Mouse (Mus musculus) erythroblast, adult 5-6 weeks (primary cell): ENCODE measurements around the gene Lrrd1. TPM values are rescaled to one million over a fixed set of nuclear protein-coding genes. Genes with fewer than 3 reads are reported as not detected.
"Not testable (repeated sequence)": the region's sequence is repeated elsewhere in the genome, so short reads cannot be mapped to it uniquely, and the experiment has no call there.

Experiments
- ATAC-seq: replicated peaks from 2 replicates; pipeline ENCODE4 v1.8.0; 2016; ENCODE audit warnings: moderate number of reproducible peaks, mild to moderate bottlenecking, moderate TSS enrichment, inconsistent platforms; ENCODE audit not compliant: poor library complexity, low FRiP score, severe bottlenecking
- total RNA-seq, 2 experiments: library from RNA; stranded (forward) in 1 of 2; stranded (reverse) in 1 of 2; fragments of 150-400 nt in 1 of 2; fragments of 200-764, 138-1000 nt in 1 of 2; gene quantifications; 2 replicates each; pipeline versions ENCODE4 v1.2.3 to v1.2.4; 2015 to 2017; ENCODE audit warnings: low replicate concordance in 2 of 2

Lrrd1 gene
- total RNA-seq (2015; ENCODE audit: low replicate concordance) (not detected in 2 replicates), total RNA-seq (2017; ENCODE audit: low replicate concordance) (not detected in 2 replicates)

DNA sequence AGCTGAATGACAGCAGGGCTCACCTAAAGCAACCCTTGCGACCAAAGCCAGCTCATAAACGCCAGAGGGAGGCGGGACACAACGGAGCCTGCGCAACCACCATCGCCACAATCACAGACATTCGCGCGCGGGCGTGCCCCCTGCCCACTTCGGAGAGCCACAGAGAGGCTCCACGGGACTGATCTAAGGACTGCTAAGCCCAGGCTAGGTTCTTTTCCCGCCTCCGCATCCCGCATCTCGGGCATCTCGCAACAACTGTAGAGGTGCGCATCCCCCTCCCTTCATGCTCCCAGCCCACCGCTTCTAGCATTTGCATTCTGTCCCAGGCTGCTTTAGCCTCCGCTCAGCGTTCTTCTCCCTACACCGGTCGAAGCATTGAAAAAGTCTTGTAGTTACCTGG lies at the start of gene Lrrd1:
Gene Lrrd1, plus strand, starts transcription at position 148 of the 400 bp plus-strand sequence.
- no peak for ATAC-seq

GRCm38 (mm10) chr5:3797101-3797500 lies 47.9 kb upstream of the Lrrd1 start:
- ATAC-seq, result not testable (repeated sequence)

DNA sequence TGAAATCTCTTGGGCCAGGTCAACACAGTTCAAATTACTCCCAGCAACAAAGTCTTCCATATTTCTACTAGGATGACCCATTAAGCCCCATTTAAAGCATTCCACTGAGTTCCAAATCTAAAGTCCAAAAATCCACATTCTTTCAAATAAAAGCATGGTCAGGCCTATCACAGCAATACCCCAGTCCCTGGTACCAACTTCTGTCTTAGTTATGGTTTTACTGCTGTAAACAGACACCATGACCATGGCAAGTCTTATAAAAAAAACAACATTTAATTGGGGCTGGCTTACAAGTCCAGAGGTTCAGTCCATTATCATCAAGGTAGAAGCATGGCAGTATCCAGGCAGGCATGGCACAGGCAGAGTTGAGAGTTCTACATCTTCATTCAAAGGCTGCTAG lies 46.3 kb upstream of the Lrrd1 start:
- not testable (repeated sequence) for ATAC-seq

GRCm38 (mm10) chr5:3800041-3800440 lies 44.9 kb upstream of the Lrrd1 start:
- ATAC-seq, result no peak

GRCm38 (mm10) chr5:3800881-3801280 lies 44.1 kb upstream of the Lrrd1 start:
- no peak for ATAC-seq

GRCm38 (mm10) chr5:3801672-3802432 lies 43.1 kb upstream of the Lrrd1 start:
- ATAC-seq, result peak; percentile 23

DNA sequence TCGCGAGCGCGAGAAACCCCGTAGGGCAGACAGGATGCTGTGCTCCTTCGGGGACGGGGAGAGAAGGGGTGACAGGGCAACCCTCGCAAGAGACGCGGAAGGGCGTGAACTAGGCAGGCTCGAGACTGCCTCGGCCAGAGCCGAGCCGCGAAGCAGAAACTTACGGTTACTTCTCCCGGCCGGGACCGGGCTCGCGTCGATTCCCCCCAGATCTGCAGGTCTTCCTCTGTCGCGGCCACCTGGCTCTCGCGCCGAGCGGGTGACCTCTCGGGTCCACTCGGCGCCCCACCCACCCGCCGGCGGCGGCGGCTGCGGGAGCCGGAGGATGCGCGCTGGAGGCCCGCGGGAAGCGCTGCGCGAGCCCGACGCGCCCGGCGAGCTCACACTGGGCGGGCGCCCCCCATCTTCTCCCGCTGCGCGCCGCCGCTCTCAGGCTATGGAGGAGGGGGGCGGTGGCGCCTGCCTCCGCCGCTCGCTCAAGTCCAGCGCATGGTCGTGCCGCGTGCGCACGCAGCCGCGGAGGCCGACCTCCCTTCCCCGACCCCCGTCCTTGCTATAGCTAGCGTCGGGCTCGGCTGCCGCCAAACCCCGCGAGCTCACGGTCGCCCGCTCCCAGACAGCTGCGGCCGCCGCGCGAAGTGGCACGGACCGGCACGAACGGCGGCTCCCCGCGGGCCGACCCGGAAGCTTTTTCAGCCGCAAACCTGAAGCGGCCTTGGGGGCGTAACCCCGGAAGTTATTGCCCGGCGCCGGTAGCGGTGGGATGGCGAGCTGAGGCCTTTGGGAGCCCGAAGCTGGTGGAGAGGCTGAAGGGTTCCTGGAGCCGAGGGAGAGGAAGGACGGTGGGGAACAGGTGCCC lies 42.3 kb upstream of the Lrrd1 start, which contains the start of the genes Ankib1 and Krit1:
Gene Ankib1, minus strand, starts transcription at position 493 of the 859 bp plus-strand sequence.
Gene Krit1, plus strand, starts transcription at position 752 of the 859 bp plus-strand sequence.
- peak; percentile 88 for ATAC-seq

GRCm38 (mm10) chr5:3803292-3804165 lies 41.4 kb upstream of the Lrrd1 start:
- peak; percentile 84 for ATAC-seq

DNA sequence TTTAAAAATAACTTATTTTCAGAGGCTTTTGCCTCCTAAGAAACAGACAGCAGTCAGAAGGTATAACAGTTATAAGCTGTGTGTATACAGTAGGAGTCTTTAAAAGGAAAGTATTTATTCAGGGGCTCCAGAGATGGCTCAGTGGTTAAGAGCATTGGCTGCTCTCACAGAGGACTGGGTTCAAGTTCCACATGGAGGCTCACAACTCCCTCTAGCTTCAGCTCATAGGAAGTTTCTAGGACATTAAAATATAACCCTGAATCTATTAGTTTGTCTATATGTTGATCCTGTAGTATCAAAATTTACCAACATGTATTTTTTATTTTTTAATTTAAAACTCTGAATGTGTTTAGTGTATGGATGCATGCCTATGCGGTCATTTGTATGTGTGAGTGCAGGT lies 36.5 kb upstream of the Lrrd1 start:
- ATAC-seq, result no peak

GRCm38 (mm10) chr5:3834107-3834506 lies 10.9 kb upstream of the Lrrd1 start:
- no peak for ATAC-seq

GRCm38 (mm10) chr5:3870161-3870560 lies 25.2 kb downstream of the Lrrd1 start:
- ATAC-seq, result no peak

- no peak for ATAC-seq
These were observed 27.4 kb downstream of the Lrrd1 start for GRCm38 (mm10) chr5:3872348-3872747.

- ATAC-seq, result no peak
These were observed 28.5 kb downstream of the Lrrd1 start for GRCm38 (mm10) chr5:3873485-3873884.

GRCm38 (mm10) chr5:3886862-3887261 lies 41.9 kb downstream of the Lrrd1 start:
- not testable (repeated sequence) for ATAC-seq

- no peak for ATAC-seq
These were observed 44.2 kb downstream of the Lrrd1 start for GRCm38 (mm10) chr5:3889201-3889600.

GRCm38 (mm10) chr5:3893459-3894293 lies 48.7 kb downstream of the Lrrd1 start, which contains the start of gene Mterf1a:
Mterf1a (minus strand) TSS chr5:3893933.
- ATAC-seq, result peak; percentile 100

- not testable (repeated sequence) for ATAC-seq
These were observed 49.3 kb downstream of the Lrrd1 start for GRCm38 (mm10) chr5:3894294-3894619.

GRCm38 (mm10) chr5:3905471-3905870 lies 60.5 kb downstream of the Lrrd1 start:
- no peak for ATAC-seq
